Mouse (Mus musculus) brown adipose tissue, adult 24 weeks (tissue): ENCODE results near the gene Rnpc3. TPM values are rescaled to one million over a fixed set of nuclear protein-coding genes. Genes with fewer than 3 reads are reported as not detected.
"Not testable (repeated sequence)": the region's sequence is repeated elsewhere in the genome, so short reads cannot be mapped to it uniquely, and the experiment has no call there.

Experiments used
- H3K27ac ChIP-seq: fragments of 200-500 bp; replicated peaks from 2 replicates; pipeline ENCODE4 v1.5.1; 2012; ENCODE audit warnings: low read depth, mild to moderate bottlenecking, low read length
- H3K4me1 ChIP-seq: fragments of 200-500 bp; 2 replicates; pipeline ENCODE4 v1.6.1; 2012; ENCODE audit warnings: low read length, mixed read lengths; ENCODE audit not compliant: control insufficient read depth, insufficient read depth, insufficient read length
- H3K4me3 ChIP-seq: fragments of 200-500 bp; 2 replicates; pipeline ENCODE4 v1.5.1; 2012; ENCODE audit warnings: low read depth, mild to moderate bottlenecking, low read length, moderate library complexity; ENCODE audit not compliant: insufficient read depth
- polyA plus RNA-seq: library from polyadenylated mRNA; stranded (reverse); fragments of >200 nt; gene quantifications from 2 replicates; pipeline ENCODE4 v1.2.4, GENCODE M21; 2012; ENCODE audit not compliant: missing spikeins, insufficient read depth, insufficient read length

Rnpc3 gene
- 8.8 and 12.2 TPM in 2 replicates for polyA plus RNA-seq

- H3K4me3 ChIP-seq, result peak within 1 kb of the TSS; percentile 90
- H3K27ac ChIP-seq, result peak within 1 kb of the TSS; percentile 98
- no peaks in the 10 kb centered on the region; the same call in 1 of the 2 replicates for H3K4me1 ChIP-seq
Observed at GRCm38 (mm10) chr3:113629606-113630359, at the start of gene Rnpc3. TSS of gene Rnpc3 (minus strand) at chr3:113630149.

- no peak overlapping the region for H3K27ac ChIP-seq
- no peak overlapping the region for H3K4me3 ChIP-seq
Observed at GRCm38 (mm10) chr3:113656940-113657339, 27.0 kb upstream of the Rnpc3 start.

GRCm38 (mm10) chr3:113654335-113654734 lies 24.4 kb upstream of the Rnpc3 start:
- H3K27ac ChIP-seq, result no peak overlapping the region
- no peaks in the 10 kb centered on the region for H3K4me1 ChIP-seq
- H3K4me3 ChIP-seq, result no peak overlapping the region

More at GRCm38 (mm10) chr3:113656940-113657339, 27.0 kb upstream of the Rnpc3 start:
- H3K4me1 ChIP-seq, result no peaks in the 10 kb centered on the region

GRCm38 (mm10) chr3:113651386-113651785 lies 21.4 kb upstream of the Rnpc3 start:
- not testable (repeated sequence) for H3K4me3 ChIP-seq

GRCm38 (mm10) chr3:113639545-113639944 lies 9.6 kb upstream of the Rnpc3 start:
- Histone ChIP-seq H3K27ac (no peak overlapping the region), H3K4me1 (no peaks in the 10 kb centered on the region), H3K4me3 (no peak overlapping the region)

More at GRCm38 (mm10) chr3:113651386-113651785, 21.4 kb upstream of the Rnpc3 start:
- not testable (repeated sequence) for H3K27ac ChIP-seq, H3K4me1 ChIP-seq

GRCm38 (mm10) chr3:113634220-113634619 lies 4.3 kb upstream of the Rnpc3 start:
- H3K27ac ChIP-seq, result no peak overlapping the region
- H3K4me1 ChIP-seq, result no peaks in the 10 kb centered on the region
- H3K4me3 ChIP-seq, result no peak overlapping the region

GRCm38 (mm10) chr3:113631611-113632010 lies 1.7 kb upstream of the Rnpc3 start:
- H3K27ac ChIP-seq, result no peak overlapping the region
- H3K4me3 ChIP-seq, result no peak overlapping the region
- no peaks in the 10 kb centered on the region; the same call in 1 of the 2 replicates for H3K4me1 ChIP-seq

- Histone ChIP-seq H3K4me3 (peak overlapping the region; percentile 90), H3K4me1 (no peaks in the 10 kb centered on the region; the same call in 1 of the 2 replicates), H3K27ac (peak overlapping the region; percentile 68)
Observed at GRCm38 (mm10) chr3:113630564-113630963, 615 bp upstream of the Rnpc3 start.

- no peaks in the 10 kb centered on the region for H3K4me1 ChIP-seq
- no peak within 1 kb of the TSS for H3K27ac ChIP-seq
- H3K4me3 ChIP-seq, result no peak within 1 kb of the TSS
Observed at GRCm38 (mm10) chr3:113606599-113606998, 23.4 kb downstream of the Rnpc3 start, which contains the start of gene Amy1. TSS of gene Amy1 (minus strand) at chr3:113606699.

- Histone ChIP-seq H3K4me1 (no peaks in the 10 kb centered on the region), H3K27ac (no peak overlapping the region), H3K4me3 (no peak overlapping the region)
Observed at GRCm38 (mm10) chr3:113590844-113591243, 39.1 kb downstream of the Rnpc3 start.

GRCm38 (mm10) chr3:113574578-113574977 lies 55.4 kb downstream of the Rnpc3 start:
- no peak overlapping the region for H3K4me3 ChIP-seq
- no peaks in the 10 kb centered on the region for H3K4me1 ChIP-seq
- no peak overlapping the region for H3K27ac ChIP-seq

GRCm38 (mm10) chr3:113574138-113574537 lies 55.8 kb downstream of the Rnpc3 start:
- no peaks in the 10 kb centered on the region for H3K4me1 ChIP-seq
- no peak overlapping the region for H3K4me3 ChIP-seq
- H3K27ac ChIP-seq, result no peak overlapping the region

- Histone ChIP-seq H3K4me3 (no peak overlapping the region), H3K27ac (no peak overlapping the region), H3K4me1 (no peaks in the 10 kb centered on the region)
Observed at GRCm38 (mm10) chr3:113572158-113572557, 57.8 kb downstream of the Rnpc3 start.
